Mouse (Mus musculus): ENCODE results near the gene Ilkap.

DNA sequence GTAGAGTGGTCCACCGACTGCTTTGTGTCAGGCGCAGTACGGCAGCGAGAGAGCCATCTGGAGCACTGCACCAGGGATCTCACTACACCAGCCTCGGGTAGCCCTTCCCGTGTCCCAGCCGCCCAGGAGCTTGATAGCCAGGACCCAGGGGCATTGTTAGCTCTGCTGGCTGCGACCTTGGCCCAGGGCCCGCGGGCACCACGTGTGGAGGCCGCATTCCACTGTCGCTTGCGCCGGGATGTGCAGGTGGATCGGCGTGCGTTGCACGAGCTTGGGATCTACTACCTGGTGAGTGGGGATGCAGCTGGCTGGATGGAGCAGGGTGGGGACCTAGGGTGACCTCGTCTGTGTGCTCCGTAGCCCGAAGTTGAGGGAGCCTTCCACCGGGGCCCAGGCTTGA is 28.6 kb downstream of the Ilkap start:
- TF ChIP-seq CTCF (IDR thresholded peaks at IDR 0.05; ENCODE audit: low read depth) (no peak), EP300 (IDR thresholded peaks at IDR 0.05; ENCODE audit: low read depth) (no peak)

All from liver, embryonic 14.5 days (tissue).